Mouse (Mus musculus): ENCODE data around the gene Snx19.
A peak's percentile ranks its signal among the peaks of the same experiment; 100 is the strongest.

Snx19 gene

DNA sequence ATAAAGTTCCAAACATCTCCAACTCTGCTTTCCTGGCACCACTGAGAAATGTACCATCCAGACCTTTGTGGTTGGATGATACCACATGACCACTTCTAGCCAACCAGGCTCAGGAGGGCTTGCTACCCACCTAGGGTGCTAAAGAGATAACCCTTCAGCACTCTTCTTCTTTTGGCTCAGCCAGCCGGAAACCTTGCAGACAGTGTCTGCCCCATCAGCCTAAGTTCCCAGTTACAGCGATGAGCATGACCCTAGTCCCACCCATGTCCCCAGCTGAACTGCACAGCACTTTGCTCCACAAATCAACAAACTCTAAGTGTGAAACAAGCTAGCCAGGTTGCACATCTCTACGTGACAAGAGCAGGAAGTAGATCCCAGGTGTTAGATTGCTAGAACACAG lies 57.3 kb downstream of the Snx19 start:
- no peak for DNase-seq (ENCODE audit: low spot score)

DNA sequence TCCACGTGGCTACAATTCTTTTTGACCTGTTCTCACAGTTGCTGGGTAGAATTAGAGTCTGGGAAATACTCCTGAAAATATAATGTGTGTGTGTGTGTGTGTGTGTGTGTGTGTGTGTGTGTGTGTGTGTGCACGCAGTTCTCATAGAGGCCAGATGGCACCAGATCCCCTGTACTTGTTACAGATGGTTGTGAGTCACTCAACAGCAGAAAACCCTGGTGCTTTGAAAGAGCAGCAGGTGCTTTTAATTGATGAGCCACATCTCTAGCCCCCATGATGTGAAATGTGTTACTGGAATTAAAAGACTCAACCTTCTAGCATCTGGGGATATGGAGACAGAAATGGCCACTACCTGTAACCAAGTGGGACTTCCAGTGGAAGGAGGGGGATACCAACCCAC lies 58.3 kb downstream of the Snx19 start:
- peak; percentile 53 for DNase-seq (ENCODE audit: low spot score)

DNA sequence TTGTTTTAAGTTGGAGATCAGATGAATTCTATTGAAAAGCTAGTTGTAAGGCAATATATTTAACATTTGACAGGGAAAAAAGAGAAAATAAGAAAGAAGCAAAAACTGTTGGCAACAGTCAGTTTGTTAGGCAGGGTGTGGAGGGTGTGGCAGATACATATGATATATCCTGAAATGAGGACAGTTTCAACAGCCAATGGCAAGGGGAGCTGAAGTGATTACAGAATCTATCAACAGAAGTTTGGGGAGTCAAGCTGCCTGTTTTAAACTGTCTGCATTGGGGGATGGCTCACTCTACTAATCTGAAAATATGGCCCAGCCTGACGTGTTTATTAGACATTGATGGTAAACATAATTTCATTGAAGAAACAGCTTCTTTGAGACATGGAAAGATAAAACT lies 61.5 kb downstream of the Snx19 start:
- no peak for DNase-seq (ENCODE audit: low spot score)

DNA sequence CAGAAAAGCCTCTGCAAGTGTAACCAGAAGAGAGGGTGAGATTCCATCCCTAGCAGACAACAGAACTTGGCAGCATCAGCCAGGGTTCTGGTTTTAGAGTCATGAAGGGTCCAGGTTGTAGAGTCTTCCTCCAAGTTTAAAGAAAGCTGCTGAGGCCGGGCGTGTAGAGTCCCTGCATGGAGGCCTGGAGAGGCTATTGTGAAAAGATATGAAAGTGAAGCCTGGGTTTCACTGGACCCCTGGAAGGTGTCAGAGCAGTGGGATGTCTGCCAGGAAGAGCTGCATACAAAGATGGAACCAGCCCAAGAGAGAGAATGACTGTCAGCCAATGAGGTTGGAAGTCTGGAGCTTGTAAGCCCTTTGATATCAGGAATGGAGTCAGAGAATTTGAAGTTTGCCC lies 67.5 kb downstream of the Snx19 start:
- no peak for DNase-seq (ENCODE audit: low spot score)

DNA sequence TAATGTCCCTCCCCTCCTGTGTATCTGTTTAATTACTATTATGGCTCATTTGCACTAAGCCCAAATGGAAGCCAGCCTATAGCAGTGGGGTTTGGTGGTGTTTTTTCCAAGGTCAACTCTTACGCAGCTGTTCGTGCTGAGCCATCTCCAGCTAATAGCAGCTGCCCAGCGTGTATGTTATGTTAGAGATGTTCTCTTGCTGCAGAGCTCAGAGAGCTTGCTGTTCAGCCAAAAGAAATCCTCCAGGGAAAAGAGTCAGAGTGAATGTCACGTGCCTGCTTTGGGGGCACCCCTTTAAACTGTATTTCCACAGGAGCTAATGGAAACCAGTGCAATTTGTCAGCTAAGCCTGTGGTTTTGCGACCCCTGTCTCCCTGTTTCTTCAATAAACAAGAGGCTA lies 82.1 kb downstream of the Snx19 start:
- DNase-seq (ENCODE audit: low spot score), result no peak

DNA sequence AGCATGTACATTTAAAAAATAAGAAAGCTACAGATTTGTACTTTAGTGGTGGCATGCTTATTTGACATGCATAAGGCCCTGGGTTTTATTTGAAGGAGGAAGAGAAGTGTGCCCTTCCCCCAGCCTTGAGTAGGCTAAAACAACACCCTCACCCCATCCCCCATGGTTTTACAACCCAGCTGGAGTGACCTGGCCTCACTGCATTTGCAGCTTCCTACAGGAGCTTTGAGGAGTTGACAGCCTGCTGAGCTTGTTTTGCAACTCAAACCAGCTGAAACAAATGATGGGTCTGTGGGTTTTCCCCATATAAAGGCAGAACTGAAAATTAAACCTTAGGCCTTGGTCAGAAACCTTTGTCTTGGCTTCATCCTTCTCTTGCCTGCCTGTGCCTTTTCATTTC lies 89.0 kb downstream of the Snx19 start:
- no peak for DNase-seq (ENCODE audit: low spot score)
